Mouse (Mus musculus) spleen, adult 2 months (tissue): ENCODE data around the gene Fbxo31. TPM values are rescaled to one million over a fixed set of nuclear protein-coding genes. Genes with fewer than 3 reads are reported as not detected.

ENCODE experiments used
- DNase-seq, 2 experiments: peaks; one replicate each; pipeline versions ENCODE4 v3.0.0 to v3.0.0-alpha.2; 2012 to 2021; ENCODE audit warnings: low spot score in 2 of 2, low read depth in 1 of 2
- H3K27ac ChIP-seq: fragments of 200-500 bp; 2 replicates; pipeline ENCODE4 v1.5.1; 2012; ENCODE audit warnings: low read length, inconsistent platforms; ENCODE audit not compliant: insufficient read depth
- H3K27me3 ChIP-seq: fragments of 200-500 bp; 2 replicates; pipeline ENCODE4 v1.6.1; 2012; ENCODE audit warnings: mild to moderate bottlenecking, moderate library complexity, low read length, inconsistent platforms; ENCODE audit not compliant: control insufficient read depth, insufficient read depth
- H3K36me3 ChIP-seq: fragments of 200-500 bp; 2 replicates; pipeline ENCODE4 v1.6.1; 2012; ENCODE audit warnings: mild to moderate bottlenecking, low read length, inconsistent platforms; ENCODE audit not compliant: control insufficient read depth, insufficient read depth
- H3K4me1 ChIP-seq: fragments of 200-500 bp; 2 replicates; pipeline ENCODE4 v1.6.1; 2011; ENCODE audit warnings: inconsistent platforms; ENCODE audit not compliant: control insufficient read depth, insufficient read depth, insufficient read length
- H3K4me3 ChIP-seq: fragments of 200-500 bp; 2 replicates; pipeline ENCODE4 v1.5.1; 2011; ENCODE audit warnings: mild to moderate bottlenecking, inconsistent platforms; ENCODE audit not compliant: insufficient read depth, insufficient read length; ENCODE audit errors: extremely low read depth
- CTCF ChIP-seq: fragments of 200-500 bp; IDR thresholded peaks from 2 replicates; pipeline ENCODE4 v1.5.1; 2011; ENCODE audit warnings: mild to moderate bottlenecking, inconsistent platforms; ENCODE audit not compliant: insufficient read depth, insufficient read length, insufficient replicate concordance; ENCODE audit errors: extremely low read depth
- POLR2A ChIP-seq: fragments of 200-500 bp; IDR thresholded peaks from 2 replicates; pipeline ENCODE4 v1.6.1; 2011; ENCODE audit warnings: low read depth, low read length, inconsistent platforms
- WGBS: fragments of 180-500 bp; shearing (Covaris S2); methylation state at CpG from one replicate; pipeline ENCODE4 v1.1.7; 2018; 5-methylcytosine and 5-hydroxymethylcytosine counted together
- polyA plus RNA-seq: library from polyadenylated mRNA; depleted of rRNA; stranded (reverse); fragments of >200 nt; gene quantifications from 2 replicates; pipeline ENCODE4 v1.2.3, GENCODE M21; 2012; rRNA removed

Gene Fbxo31
- polyA plus RNA-seq, 1 experiment: 22.5 TPM

DNA sequence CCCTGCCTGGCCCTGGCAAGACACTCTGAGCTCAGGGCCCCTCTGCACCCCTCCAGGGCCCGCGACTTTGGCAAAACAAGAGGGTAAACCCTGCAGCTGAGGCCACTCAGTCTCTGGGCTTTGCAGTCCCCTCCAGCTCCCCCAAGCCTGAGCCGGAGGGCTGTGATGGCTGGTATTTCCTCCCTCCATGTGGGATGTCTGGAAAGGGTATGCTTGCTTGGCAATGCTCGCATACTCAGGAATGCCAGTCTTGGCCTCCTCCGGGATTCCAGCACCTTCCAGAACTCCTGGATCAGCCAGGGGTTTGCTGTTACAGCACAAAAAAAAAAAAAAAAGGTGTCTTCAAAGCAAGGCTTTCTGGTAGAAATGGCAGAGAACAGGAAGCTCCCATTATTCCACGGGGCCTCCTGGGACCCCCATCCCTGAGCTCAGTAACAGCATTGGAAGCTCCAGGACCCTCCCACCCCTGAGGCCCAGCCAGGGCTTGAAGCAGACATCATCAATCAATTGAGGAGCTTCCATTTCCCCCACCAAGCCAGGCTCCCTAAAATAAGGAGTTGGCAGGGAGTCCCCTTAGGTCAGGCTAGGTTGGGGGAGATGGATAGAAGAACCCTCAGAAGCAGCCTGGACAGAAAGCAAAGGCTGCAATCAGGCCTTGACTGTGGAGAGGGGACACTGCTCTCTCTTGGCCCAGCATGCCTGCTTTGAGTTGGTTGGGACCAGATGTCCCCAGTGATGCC, 51.6 kb downstream of the Fbxo31 start:
- Histone ChIP-seq H3K4me1 (no peaks in the 10 kb centered on the region), H3K27me3 (no peaks in the 10 kb centered on the region), H3K4me3 (no peak overlapping the region), H3K36me3 (no peaks in the 10 kb centered on the region), H3K27ac (no peak overlapping the region)
- WGBS: 66% methylated on average over 6 of the region's 6 CpGs
- TF ChIP-seq CTCF: no peak
- TF ChIP-seq POLR2A: no peak
- no peak for DNase-seq

DNA sequence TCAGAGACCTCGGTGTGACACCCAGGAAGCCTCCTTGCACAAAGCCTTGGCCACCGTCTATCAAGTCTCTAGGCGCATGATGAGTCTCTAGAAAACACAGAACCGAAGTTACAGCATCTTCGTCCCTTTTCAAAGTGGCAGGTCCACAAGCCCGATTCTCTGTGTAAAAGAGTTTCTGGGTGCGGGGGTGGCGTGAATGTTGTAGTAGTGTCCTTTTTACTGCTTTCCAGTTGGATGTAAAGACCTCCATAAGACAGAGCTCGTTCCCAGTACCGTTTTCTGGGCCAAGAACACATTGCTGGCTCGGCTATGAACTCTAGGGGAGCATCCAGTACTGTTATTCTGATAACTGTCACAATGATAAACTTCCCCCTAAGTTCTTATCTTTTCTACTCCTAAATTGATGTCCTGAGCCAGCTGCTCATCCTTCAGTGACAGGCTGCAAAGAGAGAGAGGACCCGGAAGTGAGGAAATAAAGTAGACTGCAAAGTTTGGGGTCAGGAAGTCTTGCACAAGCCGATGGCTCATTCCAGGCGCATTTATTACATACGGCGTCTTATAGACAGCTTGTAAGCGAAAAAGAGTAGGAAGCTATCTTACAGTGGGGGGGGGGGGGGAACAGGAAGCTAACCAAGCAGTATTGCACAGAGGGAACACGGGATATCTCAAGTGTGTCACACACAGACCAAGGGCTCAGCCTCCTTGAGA, 53.3 kb downstream of the Fbxo31 start:
- no peak for DNase-seq
- Histone ChIP-seq H3K36me3 (no peaks in the 10 kb centered on the region), H3K27me3 (no peaks in the 10 kb centered on the region), H3K4me3 (no peak overlapping the region), H3K27ac (no peak overlapping the region), H3K4me1 (no peaks in the 10 kb centered on the region)
- TF ChIP-seq POLR2A: no peak
- TF ChIP-seq CTCF: no peak
- WGBS: 58% methylated on average over 18 of the region's 18 CpGs

DNA sequence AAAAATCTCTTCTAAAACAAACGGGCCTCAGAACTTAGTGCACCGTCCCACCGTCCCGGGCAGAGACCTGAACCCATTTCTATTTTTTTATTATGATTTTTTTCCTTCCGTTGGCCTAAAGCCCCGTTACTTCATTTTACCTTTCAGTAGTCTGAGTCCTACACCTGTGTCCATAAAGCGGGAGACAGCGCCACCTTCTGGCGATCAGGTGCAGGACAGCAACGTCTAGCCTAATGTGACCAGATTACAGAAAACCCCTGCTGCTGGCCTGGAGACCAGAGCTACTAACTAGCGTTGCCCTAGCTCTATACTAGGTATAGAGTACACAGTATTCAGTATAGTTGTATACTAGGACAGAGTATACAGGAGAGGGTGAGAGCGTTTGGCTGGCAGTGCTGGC, 65.2 kb downstream of the Fbxo31 start:
- H3K4me3 ChIP-seq: no peak overlapping the region
- 5% methylated on average over 12 of the region's 12 CpGs for whole genome bisulfite sequencing
- no peaks in the 10 kb centered on the region for H3K36me3 ChIP-seq
- no peaks in the 10 kb centered on the region for H3K4me1 ChIP-seq
- no peak overlapping the region for H3K27ac ChIP-seq
- TF ChIP-seq CTCF (peak; percentile 79; the same call in 1 of the 2 replicates), POLR2A (no peak)
- DNase-seq: peak; percentile 18 to 65
- no peaks in the 10 kb centered on the region for H3K27me3 ChIP-seq

DNA sequence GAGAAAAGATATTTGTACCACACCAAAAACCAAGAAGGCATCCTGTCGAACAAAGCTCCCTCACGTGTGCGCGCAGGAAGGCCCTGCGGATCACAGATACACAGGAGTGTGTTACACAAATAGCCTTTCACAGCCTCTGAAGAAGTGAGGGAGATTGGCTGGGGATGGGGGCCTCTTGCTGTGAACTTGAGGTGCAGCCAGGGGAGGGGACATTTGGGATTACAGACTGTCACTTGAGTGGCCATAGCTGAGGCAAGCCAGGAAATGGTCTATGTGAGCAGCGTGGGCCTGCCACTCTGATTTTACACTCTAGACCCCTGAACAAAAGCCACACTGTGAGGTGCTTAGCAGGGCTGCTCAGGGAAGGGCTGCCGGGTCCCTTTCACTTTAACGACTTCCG, 66.9 kb downstream of the Fbxo31 start:
- Histone ChIP-seq H3K4me1 (no peaks in the 10 kb centered on the region), H3K36me3 (no peaks in the 10 kb centered on the region), H3K27me3 (no peaks in the 10 kb centered on the region), H3K27ac (no peak overlapping the region), H3K4me3 (no peak overlapping the region)
- TF ChIP-seq POLR2A (no peak), CTCF (no peak)
- 64% methylated on average over 9 of the region's 9 CpGs for WGBS
- no peak for DNase-seq

Other genes starting within 250 kb of the Fbxo31 start
- gene 1700018B08Rik, start 34.5 kb downstream of the Fbxo31 start, polyA plus RNA-seq: not detected in 2 replicates
- 50.0 and 52.4 TPM in 2 replicates for gene Map1lc3b, start 11.6 kb upstream of the Fbxo31 start, polyA plus RNA-seq
- 8.2 and 8.9 TPM in 2 replicates for gene Zcchc14, start 74.1 kb upstream of the Fbxo31 start, polyA plus RNA-seq
- 0.02 TPM in 1 of 2 replicates, not detected in the other for gene Jph3, start 150.8 kb upstream of the Fbxo31 start, polyA plus RNA-seq